Mouse (Mus musculus) kidney, postnatal 14 days (tissue): ENCODE measurements around the gene Ccdc6.

Source experiments
- DNase-seq: peaks from one replicate; pipeline ENCODE4 v3.0.0; 2022; ENCODE audit warnings: mixed read lengths

Ccdc6 gene

GRCm38 (mm10) chr10:70135680-70136079 is 38.8 kb downstream of the Ccdc6 start:
- peak; percentile 28 for DNase-seq

DNA sequence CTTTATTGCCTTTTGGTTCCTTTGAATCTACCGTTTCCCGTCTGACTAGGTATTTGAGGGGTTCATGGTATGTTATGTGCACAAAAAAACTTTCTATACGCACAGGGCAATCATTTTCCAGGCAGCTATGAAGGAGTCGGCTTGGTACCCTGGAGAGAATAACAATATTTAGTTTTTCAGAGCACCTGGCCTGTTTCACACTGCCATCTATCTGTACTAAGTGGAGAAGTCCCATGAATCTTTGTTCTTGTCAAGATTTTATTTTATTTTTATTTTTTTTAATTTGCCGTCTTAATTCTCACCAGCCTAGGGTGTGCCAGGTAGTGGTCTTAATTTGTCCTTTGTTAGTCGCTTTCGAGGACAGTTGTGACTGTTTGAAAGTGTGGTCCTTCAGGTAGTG is 40.7 kb downstream of the Ccdc6 start:
- no peak for DNase-seq

GRCm38 (mm10) chr10:70138150-70138549 is 41.2 kb downstream of the Ccdc6 start:
- DNase-seq = no peak

DNA sequence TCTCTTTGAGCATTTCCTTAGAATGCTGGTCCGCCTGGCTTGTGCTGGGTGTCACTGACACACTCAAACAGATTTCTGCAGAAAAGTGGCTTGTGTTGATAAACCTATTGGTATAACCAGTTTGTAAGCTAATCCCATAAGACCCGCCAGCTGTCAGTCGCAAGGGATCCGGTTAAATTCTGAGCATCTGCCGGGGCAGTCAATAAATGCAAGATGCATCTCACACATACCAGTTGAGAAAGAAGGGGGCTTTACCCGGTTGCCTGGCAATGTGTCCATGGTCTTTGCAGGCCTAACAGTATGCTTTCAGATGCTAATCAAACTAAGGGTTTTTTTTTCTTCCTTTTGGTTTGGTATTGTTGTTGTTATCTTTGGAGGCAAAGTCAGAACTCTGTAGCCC is 42.4 kb downstream of the Ccdc6 start:
- no peak for DNase-seq

DNA sequence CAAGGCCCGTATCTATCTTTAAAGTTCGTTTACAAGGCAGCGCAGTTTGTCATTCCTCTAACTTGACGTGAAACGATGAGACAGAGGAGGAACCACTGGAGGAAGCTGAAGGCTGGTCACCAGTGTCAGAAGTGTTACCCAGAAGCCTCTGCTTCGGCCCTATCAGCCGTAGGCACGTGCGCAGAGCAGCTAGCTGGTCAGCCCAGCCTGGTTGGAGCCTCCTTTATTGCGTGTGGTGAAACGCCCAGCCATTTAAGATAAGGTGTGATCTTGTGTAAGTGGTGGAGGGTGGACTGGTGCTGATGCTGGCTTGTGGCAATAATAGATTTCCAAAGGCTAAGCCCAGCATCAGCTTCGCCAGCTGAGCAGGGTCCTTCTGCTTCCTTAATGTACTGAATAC is 43.5 kb downstream of the Ccdc6 start:
- no peak for DNase-seq

- no peak for DNase-seq
Observed at GRCm38 (mm10) chr10:70142623-70143022, 45.7 kb downstream of the Ccdc6 start.

GRCm38 (mm10) chr10:70144004-70144557 is 47.2 kb downstream of the Ccdc6 start:
- no peak for DNase-seq

DNA sequence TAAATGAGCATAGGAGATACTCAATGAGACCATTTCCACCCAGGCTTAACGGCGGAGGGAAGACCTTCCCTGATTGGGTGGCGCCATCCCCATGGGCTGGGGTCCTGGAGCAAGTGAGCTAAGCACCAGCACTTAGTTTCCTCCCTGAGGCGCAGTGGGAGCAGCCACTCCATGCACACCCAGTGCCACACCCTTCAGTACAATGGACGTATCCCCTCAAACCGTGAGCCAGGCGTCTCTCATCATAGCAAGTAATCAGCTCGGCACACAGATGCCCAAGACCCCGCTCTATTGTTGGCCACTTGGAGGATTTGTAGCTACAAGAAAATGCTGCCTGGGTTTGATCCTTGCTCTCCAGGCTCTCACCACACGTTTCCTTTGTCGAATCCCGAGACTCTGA is 49.0 kb downstream of the Ccdc6 start:
- no peak for DNase-seq

- DNase-seq = peak; percentile 45
Observed at GRCm38 (mm10) chr10:70149093-70149492, 52.2 kb downstream of the Ccdc6 start.

DNA sequence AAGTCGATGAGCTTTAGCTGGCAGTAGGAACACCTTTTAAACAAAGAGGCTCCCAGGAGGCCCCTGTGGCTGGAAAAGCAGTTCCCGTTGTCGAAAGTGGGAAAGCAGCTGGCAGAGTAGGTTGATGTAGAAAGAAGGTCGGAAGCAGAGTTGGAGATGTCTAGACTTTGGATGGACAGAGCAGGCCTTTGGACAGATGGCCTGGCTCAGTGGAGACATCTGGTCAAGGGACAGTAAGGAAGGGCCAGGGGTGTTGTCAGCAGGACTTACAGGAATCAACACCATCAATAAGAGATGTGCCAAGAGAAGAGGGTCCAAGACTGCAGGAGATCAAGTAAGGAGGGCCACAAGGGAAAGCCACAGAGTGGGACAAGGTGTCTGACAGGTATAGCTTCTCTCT is 53.4 kb downstream of the Ccdc6 start:
- no peak for DNase-seq

GRCm38 (mm10) chr10:70151171-70151570 is 54.2 kb downstream of the Ccdc6 start:
- no peak for DNase-seq

GRCm38 (mm10) chr10:70152190-70152743 is 55.3 kb downstream of the Ccdc6 start:
- peak; percentile 36 for DNase-seq

DNA sequence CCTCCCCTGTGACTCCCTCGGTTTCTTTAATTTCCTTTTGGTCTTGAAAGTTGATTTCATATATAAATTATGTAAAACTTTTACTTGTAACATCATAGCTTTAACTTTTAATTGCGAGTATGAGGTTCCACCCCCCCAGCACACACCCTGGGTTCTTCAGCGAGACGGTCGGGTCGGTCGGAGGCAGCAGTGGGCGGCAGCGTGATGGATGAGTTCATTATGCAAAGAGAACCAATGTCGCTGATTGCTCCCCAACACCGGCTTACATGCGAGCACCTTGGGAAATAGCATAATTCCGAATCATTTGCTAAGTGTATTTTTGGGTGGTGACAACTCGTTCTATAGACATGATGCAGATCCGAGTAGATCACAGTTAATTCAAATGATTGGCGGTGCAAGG is 56.9 kb downstream of the Ccdc6 start:
- no peak for DNase-seq

- no peak for DNase-seq
Observed at GRCm38 (mm10) chr10:70156431-70157165, 59.7 kb downstream of the Ccdc6 start.

- DNase-seq = no peak
Observed at GRCm38 (mm10) chr10:70159651-70160320, 62.9 kb downstream of the Ccdc6 start.

GRCm38 (mm10) chr10:70160811-70161210 is 63.9 kb downstream of the Ccdc6 start:
- DNase-seq = no peak

DNA sequence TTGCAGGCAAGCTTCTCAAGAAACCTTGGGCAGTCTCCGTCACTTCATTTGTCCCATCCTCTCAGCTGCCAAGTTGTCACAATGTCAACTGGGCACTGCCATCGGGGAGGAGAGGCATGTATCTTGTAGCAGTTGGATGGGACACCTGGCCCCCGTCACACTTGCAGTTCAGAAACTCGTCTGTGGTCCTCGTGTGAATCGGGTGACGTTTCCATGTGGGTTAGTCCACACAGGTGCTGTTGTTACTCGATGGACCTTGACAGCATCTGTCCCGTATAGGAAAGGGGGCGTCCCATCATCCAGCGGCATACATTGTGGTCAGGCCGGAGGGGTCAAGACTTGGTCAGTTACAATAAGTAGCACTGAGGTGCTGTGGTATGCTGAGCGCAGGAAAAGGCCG is 64.6 kb downstream of the Ccdc6 start:
- DNase-seq = no peak

GRCm38 (mm10) chr10:70163681-70164080 is 66.8 kb downstream of the Ccdc6 start:
- no peak for DNase-seq

GRCm38 (mm10) chr10:70165877-70166276 is 69.0 kb downstream of the Ccdc6 start:
- DNase-seq = no peak

GRCm38 (mm10) chr10:70166427-70166826 is 69.5 kb downstream of the Ccdc6 start:
- no peak for DNase-seq

- no peak for DNase-seq
Observed at GRCm38 (mm10) chr10:70167625-70168024, 70.7 kb downstream of the Ccdc6 start.

DNA sequence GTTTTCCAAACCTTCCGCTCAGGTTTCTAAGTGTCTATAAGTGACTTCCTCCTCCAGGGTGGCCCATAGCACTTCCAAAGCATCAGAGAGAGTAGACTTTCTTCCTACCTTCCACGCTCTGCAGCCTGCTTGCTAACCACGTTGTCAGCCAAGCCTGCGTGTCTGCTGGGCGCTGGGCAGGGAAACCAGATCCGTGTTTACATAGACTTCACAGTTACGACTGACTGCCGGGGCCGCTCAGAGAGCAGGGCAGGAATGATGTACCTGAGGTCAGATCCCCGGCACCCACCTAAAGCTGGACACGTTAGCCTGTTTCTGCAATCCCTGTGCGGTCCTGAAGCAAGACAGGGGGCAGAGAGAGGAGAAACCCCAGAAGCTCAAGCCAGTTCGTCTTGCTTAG is 71.5 kb downstream of the Ccdc6 start:
- DNase-seq = no peak

DNA sequence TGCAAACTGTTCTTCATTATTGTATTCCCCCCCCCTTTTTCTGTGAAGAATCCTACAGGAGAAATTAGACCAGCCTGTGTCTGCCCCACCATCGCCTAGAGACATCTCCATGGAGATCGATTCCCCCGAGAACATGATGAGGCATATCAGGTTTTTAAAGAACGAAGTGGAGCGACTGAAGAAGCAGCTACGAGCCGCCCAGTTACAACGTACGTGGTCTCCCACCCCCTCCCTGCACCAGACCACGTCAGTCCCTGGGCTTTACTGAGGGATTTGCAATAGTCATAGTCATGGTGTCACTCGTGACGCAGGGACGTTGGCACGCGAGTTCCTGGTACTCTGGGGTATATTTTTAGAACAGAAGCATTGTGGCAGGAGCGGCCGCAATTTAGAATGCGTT is 72.1 kb downstream of the Ccdc6 start:
- no peak for DNase-seq

GRCm38 (mm10) chr10:70173314-70173713 is 76.4 kb downstream of the Ccdc6 start:
- peak; percentile 75 for DNase-seq
